Mouse (Mus musculus) lung, postnatal 10 days (tissue): Measurements from ENCODE around the gene Ctsw.
A peak's percentile ranks its signal among the peaks of the same experiment; 100 is the strongest.
"Not testable (repeated sequence)": the region's sequence is repeated elsewhere in the genome, so short reads cannot be mapped to it uniquely, and the experiment has no call there.

Source experiments
- DNase-seq: peaks from one replicate; pipeline ENCODE4 v3.0.0; 2021

Gene Ctsw

GRCm38 (mm10) chr19:5468374-5468773 is at the start of gene Ctsw:
Ctsw (minus strand) TSS chr19:5468507.
- DNase-seq = no peak

- no peak for DNase-seq
These were observed 48.7 kb upstream of the Ctsw start for GRCm38 (mm10) chr19:5516906-5517505.

GRCm38 (mm10) chr19:5515840-5516777 is 47.8 kb upstream of the Ctsw start:
- no peak for DNase-seq

GRCm38 (mm10) chr19:5513005-5513349 is 44.7 kb upstream of the Ctsw start:
- no peak for DNase-seq

- DNase-seq = no peak
These were observed 44.0 kb upstream of the Ctsw start for GRCm38 (mm10) chr19:5512091-5513004.

- DNase-seq = no peak
These were observed 42.8 kb upstream of the Ctsw start for GRCm38 (mm10) chr19:5511074-5511632.

- peak; percentile 98 for DNase-seq
These were observed 42.0 kb upstream of the Ctsw start, which contains the start of gene Snx32 for GRCm38 (mm10) chr19:5510031-5511026. Snx32 (minus strand) TSS chr19:5510538.

GRCm38 (mm10) chr19:5503687-5504086 is 35.4 kb upstream of the Ctsw start, which contains the start of gene 1700020D05Rik:
1700020D05Rik (minus strand) TSS chr19:5503787.
- DNase-seq = no peak

- no peak for DNase-seq
These were observed 32.1 kb upstream of the Ctsw start for GRCm38 (mm10) chr19:5500330-5500875.

GRCm38 (mm10) chr19:5496052-5496370 is 27.7 kb upstream of the Ctsw start:
- DNase-seq = no peak

- no peak for DNase-seq
These were observed 27.2 kb upstream of the Ctsw start for GRCm38 (mm10) chr19:5495353-5496051.

- no peak for DNase-seq
These were observed 26.0 kb upstream of the Ctsw start for GRCm38 (mm10) chr19:5494314-5494713.

GRCm38 (mm10) chr19:5493301-5493721 is 25.0 kb upstream of the Ctsw start:
- not testable (repeated sequence) for DNase-seq

- no peak for DNase-seq
These were observed 24.3 kb upstream of the Ctsw start for GRCm38 (mm10) chr19:5492641-5493040.

GRCm38 (mm10) chr19:5490898-5491708 is 22.8 kb upstream of the Ctsw start:
- DNase-seq = peak; percentile 93

- DNase-seq = peak; percentile 98
These were observed 22.1 kb upstream of the Ctsw start, which contains the start of gene Cfl1 for GRCm38 (mm10) chr19:5490313-5490897. Cfl1 (plus strand) TSS chr19:5490455.

- DNase-seq = peak; percentile 9
These were observed 21.4 kb upstream of the Ctsw start for GRCm38 (mm10) chr19:5489721-5490120.

- DNase-seq = peak; percentile 99
These were observed 20.7 kb upstream of the Ctsw start for GRCm38 (mm10) chr19:5488878-5489571.
